In genomic region chr16:21946761-21947715, GRCm38 (mm10) we compare ENCODE assay signal across 8 mouse cellular contexts. TPM values are rescaled to one million over a fixed set of nuclear protein-coding genes. Genes with fewer than 3 reads are reported as not detected.
DNase-seq lines count a peak whose midpoint lies in the region; ATAC-seq and TF ChIP-seq lines count a peak whose summit lies in the region.

Gene Tmem41a, minus strand, starts transcription at chr16:21947552.

- peak within 1 kb of the TSS; percentile 87 for H3K4me3 ChIP-seq in cortical plate, adult 2 months (ENCODE audit: insufficient read depth, low read length)
- H3K4me3 ChIP-seq in megakaryocyte, embryonic 14.5 days (replicated peaks): peak within 1 kb of the TSS; percentile 98

- peaks cover 19% of the 10 kb centered on the region for H3K27me3 ChIP-seq in megakaryocyte, embryonic 14.5 days (replicated peaks)

- no peak within 1 kb of the TSS for H3K27ac ChIP-seq in cortical plate, adult 2 months (ENCODE audit: insufficient read depth, low read length)

- DNase-seq in gastrocnemius, adult 8-10 months (ENCODE audit: low spot score in 2 of 2): peak; percentile 82 to 88
- peak; percentile 22 for DNase-seq in hindlimb bud, embryonic 11.5 days (ENCODE audit: extremely low spot score, low read depth, low spot score)
- DNase-seq in left cerebral cortex, adult 8-10 months (ENCODE audit: low spot score in 2 of 2): peak; percentile 68 to 86
- peak; percentile 90 for DNase-seq in right cerebral cortex, postnatal 10 days (ENCODE audit: low spot score in 2 of 2)
- peak; percentile 92 for DNase-seq in urinary bladder, postnatal 25 days (ENCODE audit: low spot score)

- H3K9me3 ChIP-seq in megakaryocyte, embryonic 14.5 days: no peaks in the 10 kb centered on the region

- H3K4me1 ChIP-seq in cortical plate, adult 2 months (ENCODE audit: control insufficient read depth, insufficient read depth, low read length): peaks cover 3% of the 10 kb centered on the region; the same call in 1 of the 2 replicates
- H3K4me1 ChIP-seq in megakaryocyte, embryonic 14.5 days: peaks cover 30% of the 10 kb centered on the region

- no peak for TF ChIP-seq CTCF in cortical plate, adult 2 months (IDR thresholded peaks at IDR 0.05; ENCODE audit: extremely low read depth, insufficient read depth, low read length)

- peaks cover 9% of the 10 kb centered on the region for H3K36me3 ChIP-seq in megakaryocyte, embryonic 14.5 days (replicated peaks; ENCODE audit: low read length)

- ATAC-seq in activated CD4-positive, CD25-positive, alpha-beta regulatory T cell, adult 4 months: peak; percentile 88

- peak; percentile 68 for TF ChIP-seq POLR2A in cortical plate, adult 2 months (IDR thresholded peaks at IDR 0.05; ENCODE audit: extremely low read depth, insufficient read depth, low read length)

RNA-seq across cellular contexts. Expression of gene Tmem41a, which starts in this region (rescaled TPM):
- 1 to 10 TPM; 2.6 to 5.0 TPM for polyA plus RNA-seq in activated CD4-positive, CD25-positive, alpha-beta regulatory T cell, adult 4 months (2017; shearing (Covaris generic))
- 26.1 TPM in 2 replicates for polyA plus RNA-seq in cortical plate, adult 2 months (2012; rRNA removed)
- total RNA-seq in gastrocnemius, adult 8-10 months (2022): 1 to 10 TPM; 3.3 to 4.6 (median 4.2) TPM
- total RNA-seq in left cerebral cortex, adult 8-10 months (2022): 10 to 100 TPM; 18.0 to 19.6 (median 18.8) TPM
- 1.3 and 5.7 TPM in 2 replicates for polyA plus RNA-seq in megakaryocyte, embryonic 14.5 days (2012; ENCODE audit: insufficient read depth, low replicate concordance)

Comparison
In these comparisons a context has a peak if more than half of its experiments do, and no peak if none do; other contexts are left out.
1. DNase-seq: peak in every context shown above with its lines; median percentile 92 in urinary bladder, postnatal 25 days; 90 in right cerebral cortex, postnatal 10 days; 85 in gastrocnemius, adult 8-10 months; 77 in left cerebral cortex, adult 8-10 months; 22 in hindlimb bud, embryonic 11.5 days.